Mouse (Mus musculus): Measurements from ENCODE around the gene Tex26. TPM values are rescaled to one million over a fixed set of nuclear protein-coding genes. Genes with fewer than 3 reads are reported as not detected.

Tex26 gene
- 1.4 and 1.7 TPM in 2 replicates for polyA plus RNA-seq (2015; fragmentation: Nextera tagmentation; extraction: Ambion mirVana)

DNA sequence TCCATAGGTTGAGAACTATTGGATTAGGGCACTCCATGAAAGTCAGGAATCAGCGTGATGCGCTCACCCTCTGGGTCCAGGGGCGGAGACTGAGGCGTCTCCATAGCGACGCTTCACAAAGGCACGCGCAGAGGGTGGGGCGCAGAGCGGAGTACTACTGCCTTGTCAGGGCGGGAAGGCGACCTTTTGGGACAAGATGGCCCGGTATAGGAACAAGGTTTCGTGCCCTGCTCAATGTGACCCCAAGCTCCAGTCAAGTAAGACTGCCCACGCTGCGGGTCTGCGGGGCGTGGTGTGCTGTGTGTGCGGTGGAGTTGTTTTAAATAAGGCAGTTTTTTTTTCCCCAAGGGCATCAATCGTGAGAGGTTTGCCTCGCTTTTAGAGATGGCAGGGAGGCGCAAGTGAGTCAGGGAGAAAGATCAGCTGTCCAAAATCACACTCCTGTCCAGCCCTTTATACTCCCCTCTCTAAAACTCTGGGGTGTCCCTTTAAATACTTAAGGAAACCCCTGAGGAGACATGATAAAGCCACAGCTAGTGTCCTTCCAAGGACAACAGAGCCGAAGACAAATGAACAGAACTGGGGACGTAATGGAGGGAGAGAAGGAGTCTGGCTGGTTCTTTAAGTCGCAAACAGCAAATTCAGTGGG is at the start of gene Tex26:
Gene Tex26 (plus strand): TSS at position 130 of the 649 bp plus-strand sequence.
- H3K27me3 ChIP-seq = 0 out of 2 replicates have a peak, but pooled peaks cover 3% of the 10 kb centered on the region
- under 1% methylated on average over 25 of the region's 25 CpGs for WGBS
- peaks cover 17% of the 10 kb centered on the region for H3K4me1 ChIP-seq
- H3K36me3 ChIP-seq = no peaks in the 10 kb centered on the region
- peak within 1 kb of the TSS; percentile 33; the same call in 1 of the 2 replicates for H3K9ac ChIP-seq
- ATAC-seq (ENCODE audit: insufficient number of reproducible peaks, low FRiP score, low TSS enrichment, low read depth) = peak; percentile 80
- peak within 1 kb of the TSS; percentile 79 for H3K27ac ChIP-seq (replicated peaks)
- peak within 1 kb of the TSS; percentile 84 for H3K4me2 ChIP-seq (replicated peaks)
- peak within 1 kb of the TSS; percentile 43 for H3K4me3 ChIP-seq (replicated peaks)
- no peaks in the 10 kb centered on the region for H3K9me3 ChIP-seq (replicated peaks)

- no peak for ATAC-seq (ENCODE audit: insufficient number of reproducible peaks, low FRiP score, low TSS enrichment, low read depth)
- H3K4me3 ChIP-seq (replicated peaks) = no peak overlapping the region
- H3K9me3 ChIP-seq (replicated peaks) = no peaks in the 10 kb centered on the region
- peaks cover 32% of the 10 kb centered on the region for H3K4me1 ChIP-seq
- H3K27ac ChIP-seq (replicated peaks) = peak overlapping the region; percentile 45; the same call in 1 of the 2 replicates
- H3K27me3 ChIP-seq = no peaks in the 10 kb centered on the region
- no peaks in the 10 kb centered on the region for H3K36me3 ChIP-seq
- WGBS = 15% methylated on average over 18 of the region's 18 CpGs
- H3K9ac ChIP-seq = no peak overlapping the region
- no peak overlapping the region for H3K4me2 ChIP-seq (replicated peaks)
Observed at GRCm38 (mm10) chr5:149391574-149392375, 47.7 kb upstream of the Tex26 start.

GRCm38 (mm10) chr5:149392420-149392988 is 47.0 kb upstream of the Tex26 start:
- Histone ChIP-seq H3K4me2 (replicated peaks) (no peak overlapping the region), H3K27ac (replicated peaks) (no peak overlapping the region; the same call in 1 of the 2 replicates), H3K4me3 (replicated peaks) (no peak overlapping the region), H3K4me1 (peaks cover 32% of the 10 kb centered on the region), H3K36me3 (no peaks in the 10 kb centered on the region), H3K9ac (no peak overlapping the region), H3K9me3 (replicated peaks) (no peaks in the 10 kb centered on the region), H3K27me3 (no peaks in the 10 kb centered on the region)
- ATAC-seq (ENCODE audit: insufficient number of reproducible peaks, low FRiP score, low TSS enrichment, low read depth) = no peak
- 35% methylated on average over 6 of the region's 6 CpGs for WGBS

- no peaks in the 10 kb centered on the region for H3K27me3 ChIP-seq
- no peak overlapping the region for H3K4me2 ChIP-seq (replicated peaks)
- ATAC-seq (ENCODE audit: insufficient number of reproducible peaks, low FRiP score, low TSS enrichment, low read depth) = no peak
- H3K4me3 ChIP-seq (replicated peaks) = no peak overlapping the region
- no peaks in the 10 kb centered on the region for H3K9me3 ChIP-seq (replicated peaks)
- H3K9ac ChIP-seq = no peak overlapping the region
- no peak overlapping the region for H3K27ac ChIP-seq (replicated peaks)
- 89% methylated on average over 7 of the region's 7 CpGs for WGBS
- H3K36me3 ChIP-seq = no peaks in the 10 kb centered on the region
- H3K4me1 ChIP-seq = peaks cover 9% of the 10 kb centered on the region
Observed at GRCm38 (mm10) chr5:149401446-149401975, 37.9 kb upstream of the Tex26 start.

- H3K27ac ChIP-seq (replicated peaks) = no peak overlapping the region
- no peaks in the 10 kb centered on the region for H3K36me3 ChIP-seq
- H3K9me3 ChIP-seq (replicated peaks) = no peaks in the 10 kb centered on the region
- H3K4me3 ChIP-seq (replicated peaks) = no peak overlapping the region
- H3K27me3 ChIP-seq = no peaks in the 10 kb centered on the region
- 73% methylated on average over 10 of the region's 10 CpGs for WGBS
- peaks cover 10% of the 10 kb centered on the region for H3K4me1 ChIP-seq
- H3K4me2 ChIP-seq (replicated peaks) = no peak overlapping the region
- no peak overlapping the region for H3K9ac ChIP-seq
- no peak for ATAC-seq (ENCODE audit: insufficient number of reproducible peaks, low FRiP score, low TSS enrichment, low read depth)
Observed at GRCm38 (mm10) chr5:149402029-149402428, 37.4 kb upstream of the Tex26 start.

- Histone ChIP-seq H3K4me3 (replicated peaks) (no peak overlapping the region), H3K4me2 (replicated peaks) (no peak overlapping the region), H3K4me1 (peaks cover 10% of the 10 kb centered on the region), H3K27ac (replicated peaks) (no peak overlapping the region), H3K27me3 (no peaks in the 10 kb centered on the region), H3K9me3 (replicated peaks) (no peaks in the 10 kb centered on the region), H3K36me3 (no peaks in the 10 kb centered on the region), H3K9ac (no peak overlapping the region)
- ATAC-seq (ENCODE audit: insufficient number of reproducible peaks, low FRiP score, low TSS enrichment, low read depth) = no peak
- WGBS = 36% methylated on average over 5 of the region's 5 CpGs
Observed at GRCm38 (mm10) chr5:149403386-149403785, 36.1 kb upstream of the Tex26 start.

DNA sequence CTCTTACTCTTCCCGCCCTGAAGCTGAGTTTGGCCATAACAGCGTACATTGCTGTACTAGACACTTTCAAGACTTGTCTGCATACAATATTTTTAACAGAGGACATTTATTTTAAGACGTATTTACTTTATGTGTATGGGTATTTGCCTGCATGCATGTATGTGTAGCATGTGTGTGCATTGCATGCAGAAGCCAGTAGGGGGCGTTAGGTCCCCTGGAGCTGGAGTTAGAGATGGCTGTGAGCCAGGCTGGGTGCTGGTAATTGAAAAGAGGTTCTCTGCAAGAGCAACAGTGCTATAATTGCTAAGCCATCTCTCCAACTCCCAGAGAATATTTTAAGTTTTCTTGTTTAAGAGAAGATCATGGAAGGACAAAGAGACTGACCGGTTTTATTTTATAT is 34.8 kb upstream of the Tex26 start:
- no peak for ATAC-seq (ENCODE audit: insufficient number of reproducible peaks, low FRiP score, low TSS enrichment, low read depth)

DNA sequence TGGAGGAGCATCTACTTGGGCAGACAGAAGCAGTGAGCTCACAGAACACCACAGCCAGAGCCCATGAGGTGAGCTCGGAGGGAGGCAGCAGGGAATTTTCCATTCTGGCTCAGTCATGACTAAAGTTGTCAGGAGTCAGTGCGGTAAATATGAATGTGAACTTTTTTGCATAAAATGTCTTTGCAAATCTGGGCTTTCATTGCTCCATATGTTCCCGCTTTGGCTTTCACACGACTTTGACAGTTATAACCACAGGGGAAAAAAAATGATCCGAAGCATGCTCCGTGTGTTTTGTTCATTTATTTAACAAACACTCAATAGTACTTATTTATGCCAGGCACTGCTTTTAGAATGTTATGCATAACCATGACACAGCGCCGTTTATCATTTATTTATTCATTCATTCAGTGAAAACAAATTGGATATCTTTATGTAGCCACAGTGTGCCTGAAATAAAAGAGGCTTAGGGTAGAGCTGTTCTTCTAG is 32.6 kb upstream of the Tex26 start:
- no peak overlapping the region for H3K9ac ChIP-seq
- ATAC-seq (ENCODE audit: insufficient number of reproducible peaks, low FRiP score, low TSS enrichment, low read depth) = no peak; the same call in 1 of the 2 replicates
- H3K4me2 ChIP-seq (replicated peaks) = no peak overlapping the region
- 42% methylated on average over 8 of the region's 8 CpGs for WGBS
- no peaks in the 10 kb centered on the region for H3K36me3 ChIP-seq
- peaks cover 20% of the 10 kb centered on the region for H3K4me1 ChIP-seq
- no peak overlapping the region for H3K4me3 ChIP-seq (replicated peaks)
- H3K27ac ChIP-seq (replicated peaks) = peak overlapping the region; percentile 85
- H3K27me3 ChIP-seq = peaks cover 12% of the 10 kb centered on the region; the same call in 1 of the 2 replicates
- H3K9me3 ChIP-seq (replicated peaks) = no peaks in the 10 kb centered on the region

More for the DNA sequence above, 34.8 kb upstream of the Tex26 start:
- H3K4me1 ChIP-seq = peaks cover 10% of the 10 kb centered on the region
- H3K9me3 ChIP-seq (replicated peaks) = no peaks in the 10 kb centered on the region
- no peak overlapping the region for H3K4me3 ChIP-seq (replicated peaks)
- no peaks in the 10 kb centered on the region for H3K36me3 ChIP-seq
- no peak overlapping the region for H3K27ac ChIP-seq (replicated peaks)
- WGBS = 80% methylated on average over 5 of the region's 5 CpGs
- H3K4me2 ChIP-seq (replicated peaks) = no peak overlapping the region
- H3K27me3 ChIP-seq = 0 out of 2 replicates have a peak, but pooled peaks cover 5% of the 10 kb centered on the region
- H3K9ac ChIP-seq = no peak overlapping the region

DNA sequence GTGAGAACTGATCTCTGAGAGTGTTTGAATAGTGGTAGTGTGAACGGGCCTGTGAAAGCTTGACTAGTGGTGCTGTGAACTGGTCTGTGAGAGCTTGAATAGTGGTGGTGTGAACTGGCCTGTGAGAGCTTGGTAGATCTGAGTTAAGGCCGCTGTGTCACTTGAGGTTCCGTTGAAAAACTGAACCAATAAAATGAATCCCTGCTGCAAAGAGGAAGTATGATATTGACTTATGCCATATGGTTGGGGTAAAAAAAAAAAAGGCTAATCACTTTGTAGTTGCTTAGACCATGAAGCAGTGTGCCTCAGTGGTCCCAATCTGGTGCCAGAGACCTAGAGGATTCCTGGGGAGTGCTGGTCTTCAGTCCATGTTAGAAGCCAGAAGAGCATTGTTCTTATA is 30.0 kb upstream of the Tex26 start:
- Histone ChIP-seq H3K4me1 (peaks cover 22% of the 10 kb centered on the region), H3K27me3 (peaks cover 26% of the 10 kb centered on the region), H3K9me3 (replicated peaks) (no peaks in the 10 kb centered on the region), H3K4me3 (replicated peaks) (no peak overlapping the region), H3K36me3 (no peaks in the 10 kb centered on the region), H3K9ac (no peak overlapping the region), H3K4me2 (replicated peaks) (no peak overlapping the region), H3K27ac (replicated peaks) (no peak overlapping the region)
- WGBS = 89% methylated on average over 3 of the region's 3 CpGs
- ATAC-seq (ENCODE audit: insufficient number of reproducible peaks, low FRiP score, low TSS enrichment, low read depth) = no peak

DNA sequence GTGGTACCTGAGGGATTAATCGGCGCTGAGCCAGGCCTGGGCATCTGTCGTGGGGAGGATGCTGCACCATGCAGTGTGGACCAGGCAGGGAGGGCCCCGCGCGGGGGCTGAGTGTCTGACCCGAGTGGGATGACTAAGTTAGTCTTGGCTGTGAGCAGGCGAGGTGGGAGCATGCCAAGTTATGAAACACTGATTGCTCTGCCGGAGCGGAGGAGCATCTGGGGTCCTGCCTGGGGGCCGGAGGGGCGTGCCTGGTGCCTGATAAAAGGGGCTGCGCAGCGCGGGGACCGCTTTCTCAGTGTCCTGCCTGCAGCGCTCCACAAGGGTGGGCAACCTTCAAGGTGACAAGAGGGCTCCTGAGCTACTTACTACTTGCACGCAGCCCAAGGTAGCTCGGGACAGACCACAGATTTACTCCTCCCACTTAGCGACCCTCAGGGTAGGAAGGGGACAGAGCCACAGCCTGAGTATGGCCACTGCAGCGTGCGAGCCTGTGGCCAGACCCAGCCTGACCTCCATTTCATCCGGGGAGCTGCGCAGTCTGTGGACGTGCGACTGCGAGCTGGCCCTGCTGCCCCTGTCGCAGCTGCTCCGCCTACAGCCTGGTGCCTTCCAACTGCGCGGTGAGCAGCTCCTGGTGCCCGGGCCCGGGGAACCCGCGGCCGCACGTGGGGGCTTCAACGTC is 27.8 kb upstream of the Tex26 start, which contains the start of gene Medag:
Gene Medag (plus strand): TSS at position 241 of the 685 bp plus-strand sequence.
- H3K4me2 ChIP-seq (replicated peaks) = peak within 1 kb of the TSS; percentile 58
- peak; percentile 63 for ATAC-seq (ENCODE audit: insufficient number of reproducible peaks, low FRiP score, low TSS enrichment, low read depth)
- H3K4me1 ChIP-seq = peaks cover 15% of the 10 kb centered on the region
- H3K27me3 ChIP-seq = peaks cover 26% of the 10 kb centered on the region
- peak within 1 kb of the TSS; percentile 40 for H3K4me3 ChIP-seq (replicated peaks)
- H3K36me3 ChIP-seq = no peaks in the 10 kb centered on the region
- peak within 1 kb of the TSS; percentile 3; the same call in 1 of the 2 replicates for H3K9ac ChIP-seq
- no peaks in the 10 kb centered on the region for H3K9me3 ChIP-seq (replicated peaks)
- H3K27ac ChIP-seq (replicated peaks) = no peak within 1 kb of the TSS
- WGBS = 2% methylated on average over 38 of the region's 38 CpGs
